Mouse (Mus musculus): ENCODE data around the gene Gm28230. TPM values are rescaled to one million over a fixed set of nuclear protein-coding genes. Genes with fewer than 3 reads are reported as not detected.

Gm28230 gene
- total RNA-seq, 2 experiments from 2014 or later = not detected

DNA sequence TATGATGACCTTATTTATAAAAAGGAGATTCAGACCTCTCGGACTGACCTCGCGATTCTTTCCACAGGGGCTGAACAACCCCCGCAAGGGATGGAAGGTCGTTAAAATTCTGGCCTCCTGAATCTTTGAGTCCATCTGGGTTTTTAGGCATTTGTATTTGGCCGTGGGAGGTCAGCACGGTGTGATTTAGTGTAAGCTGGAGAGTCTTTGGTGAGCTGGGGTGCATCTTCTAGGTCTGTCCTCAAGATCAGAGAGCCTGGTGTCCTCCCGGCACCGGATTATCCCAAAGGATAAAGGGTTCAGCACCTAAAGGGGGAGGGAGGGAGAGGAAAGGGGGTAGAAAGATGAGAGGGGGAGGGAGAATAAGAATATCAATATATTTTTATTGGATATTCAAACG is 23.2 kb upstream of the Gm28230 start:
- no peak for DNase-seq (ENCODE audit: extremely low spot score in 1 of 2, low spot score in 1 of 2)

DNA sequence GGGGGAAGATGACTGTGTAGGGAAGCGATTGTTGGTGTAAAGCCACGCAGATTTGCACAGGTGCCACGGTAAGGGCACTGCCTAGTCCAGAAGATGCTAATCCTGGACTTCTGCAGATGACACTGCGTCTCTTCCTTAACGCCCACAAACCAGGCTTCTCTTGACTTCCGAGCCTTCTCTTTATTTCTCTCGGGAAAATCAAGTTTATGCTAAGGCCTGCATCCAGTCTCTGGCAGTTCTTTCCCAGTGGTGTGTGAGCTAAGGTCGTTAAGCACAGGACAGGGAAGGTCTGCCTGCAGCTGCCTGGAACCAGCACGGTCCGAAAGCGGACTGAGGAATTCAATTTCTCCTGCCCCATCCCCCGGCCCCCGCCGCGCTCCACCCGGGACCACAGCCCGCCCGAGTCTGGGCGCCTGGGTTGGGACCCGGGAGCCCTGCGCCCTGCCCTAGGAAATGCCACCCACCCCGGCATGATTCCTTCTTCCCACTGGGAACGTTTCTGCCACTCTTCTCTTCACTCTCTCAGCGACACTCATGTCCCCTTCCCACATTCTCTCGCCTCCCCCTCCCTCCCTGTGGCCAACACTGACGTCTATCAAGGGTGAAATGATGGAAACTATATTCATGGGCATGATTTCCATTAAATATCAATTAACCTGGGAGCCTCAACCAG is 22.7 kb upstream of the Gm28230 start:
- DNase-seq (ENCODE audit: extremely low spot score in 1 of 2, low spot score in 1 of 2) = no peak

DNA sequence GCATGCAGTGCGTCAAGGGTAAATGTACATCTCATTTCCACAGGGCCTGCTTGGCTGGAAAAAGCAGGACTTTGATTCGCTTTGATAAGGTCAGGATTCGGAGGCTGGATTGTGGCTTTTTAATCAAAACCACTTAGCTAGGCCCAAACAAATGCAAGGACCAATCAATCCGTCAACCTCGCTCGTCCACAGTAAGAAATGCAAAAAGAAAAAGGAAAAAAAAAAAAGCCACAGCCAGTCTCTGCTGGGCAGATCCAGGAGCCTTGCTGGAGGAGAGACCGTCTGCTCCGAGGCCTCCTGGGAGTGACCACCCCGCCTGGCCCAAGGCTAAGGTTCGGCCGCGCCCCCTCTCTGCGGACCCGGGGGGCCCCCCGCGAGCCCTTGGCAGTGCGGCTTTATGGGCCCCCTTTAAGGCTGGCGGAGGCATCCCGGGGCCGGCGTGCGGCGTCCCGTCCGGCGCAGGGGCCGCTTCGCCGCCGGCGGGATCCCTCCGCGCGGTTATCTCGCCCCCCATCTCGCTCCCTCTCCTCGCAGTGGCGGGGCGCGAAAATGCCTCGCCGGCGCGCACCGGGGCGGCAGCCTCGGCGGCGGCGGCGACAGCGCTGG is 22.0 kb upstream of the Gm28230 start, which contains the start of gene Hoxd8:
TSS of gene Hoxd8 (plus strand) at position 223 of the 606 bp plus-strand sequence.
- DNase-seq (ENCODE audit: extremely low spot score in 1 of 2, low spot score in 1 of 2) = no peak

DNA sequence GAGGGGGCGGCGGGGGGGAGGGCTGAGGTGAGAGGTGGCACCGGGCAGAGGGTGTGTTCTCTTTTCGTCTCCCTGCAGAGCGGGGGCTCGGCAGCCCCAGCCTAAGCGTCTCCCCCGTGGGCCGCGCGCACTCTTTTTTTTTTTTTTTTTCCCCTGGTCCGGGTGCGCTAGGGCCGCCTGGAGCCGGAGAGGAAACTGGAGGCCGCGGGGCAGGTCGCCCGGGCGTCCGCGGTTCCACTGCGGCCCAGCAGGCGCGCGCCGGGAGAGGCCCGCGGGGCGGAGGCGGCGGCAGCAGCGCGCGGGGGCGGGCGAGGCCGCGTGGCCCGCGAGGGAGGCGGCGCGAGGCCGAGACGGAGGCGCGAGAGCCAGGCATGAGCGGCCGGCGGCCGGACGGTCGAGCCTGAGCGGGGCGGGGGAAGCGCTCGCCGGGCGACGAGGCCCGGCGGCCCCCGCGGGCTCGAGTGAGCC is 21.5 kb upstream of the Gm28230 start:
- DNase-seq (ENCODE audit: extremely low spot score in 1 of 2, low spot score in 1 of 2) = no peak

GRCm38 (mm10) chr2:74705467-74706089 is 20.9 kb upstream of the Gm28230 start:
- no peak for DNase-seq (ENCODE audit: extremely low spot score in 1 of 2, low spot score in 1 of 2)

GRCm38 (mm10) chr2:74706393-74706960 is 20.1 kb upstream of the Gm28230 start:
- DNase-seq (ENCODE audit: extremely low spot score in 1 of 2, low spot score in 1 of 2) = no peak

DNA sequence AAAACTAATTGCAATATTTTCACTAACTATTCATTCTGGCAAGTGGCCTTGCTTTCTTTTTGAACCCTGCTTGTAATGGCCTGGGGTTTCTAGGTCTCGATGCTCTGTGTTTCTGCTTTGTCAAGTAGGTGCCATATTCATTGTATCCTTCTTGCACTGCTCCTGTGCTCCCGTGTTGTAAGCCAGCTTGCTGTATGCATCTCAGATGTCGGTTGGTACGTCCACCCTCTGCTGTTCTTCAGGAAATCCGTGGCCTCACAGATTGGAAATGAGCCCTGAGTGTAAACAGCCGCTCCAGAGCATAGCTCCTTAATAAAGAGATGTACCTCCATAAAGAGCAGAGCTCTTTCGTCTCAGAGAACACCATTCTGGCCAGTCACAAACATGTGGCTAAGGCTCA is 18.9 kb upstream of the Gm28230 start:
- DNase-seq (ENCODE audit: extremely low spot score in 1 of 2, low spot score in 1 of 2) = no peak

DNA sequence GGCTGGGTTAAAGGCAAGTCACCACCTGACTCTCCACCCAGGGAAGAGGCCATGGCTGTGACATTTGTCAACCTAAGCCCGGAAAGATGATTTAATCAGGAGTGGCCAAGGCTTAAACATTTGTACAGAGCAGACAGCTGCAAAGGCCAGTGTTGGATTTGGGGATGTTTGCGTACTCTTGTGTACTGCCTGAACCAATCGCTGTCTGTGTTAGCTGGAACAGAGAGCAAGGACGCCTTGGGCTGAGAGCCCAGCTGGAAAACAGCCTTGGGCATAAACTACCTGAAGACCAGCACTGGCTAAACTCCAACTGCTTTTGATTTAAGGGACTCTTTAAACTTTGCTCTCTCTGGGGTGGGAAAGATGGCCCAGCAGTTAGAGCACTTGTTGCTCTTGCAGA is 17.9 kb upstream of the Gm28230 start:
- DNase-seq (ENCODE audit: extremely low spot score in 1 of 2, low spot score in 1 of 2) = no peak

DNA sequence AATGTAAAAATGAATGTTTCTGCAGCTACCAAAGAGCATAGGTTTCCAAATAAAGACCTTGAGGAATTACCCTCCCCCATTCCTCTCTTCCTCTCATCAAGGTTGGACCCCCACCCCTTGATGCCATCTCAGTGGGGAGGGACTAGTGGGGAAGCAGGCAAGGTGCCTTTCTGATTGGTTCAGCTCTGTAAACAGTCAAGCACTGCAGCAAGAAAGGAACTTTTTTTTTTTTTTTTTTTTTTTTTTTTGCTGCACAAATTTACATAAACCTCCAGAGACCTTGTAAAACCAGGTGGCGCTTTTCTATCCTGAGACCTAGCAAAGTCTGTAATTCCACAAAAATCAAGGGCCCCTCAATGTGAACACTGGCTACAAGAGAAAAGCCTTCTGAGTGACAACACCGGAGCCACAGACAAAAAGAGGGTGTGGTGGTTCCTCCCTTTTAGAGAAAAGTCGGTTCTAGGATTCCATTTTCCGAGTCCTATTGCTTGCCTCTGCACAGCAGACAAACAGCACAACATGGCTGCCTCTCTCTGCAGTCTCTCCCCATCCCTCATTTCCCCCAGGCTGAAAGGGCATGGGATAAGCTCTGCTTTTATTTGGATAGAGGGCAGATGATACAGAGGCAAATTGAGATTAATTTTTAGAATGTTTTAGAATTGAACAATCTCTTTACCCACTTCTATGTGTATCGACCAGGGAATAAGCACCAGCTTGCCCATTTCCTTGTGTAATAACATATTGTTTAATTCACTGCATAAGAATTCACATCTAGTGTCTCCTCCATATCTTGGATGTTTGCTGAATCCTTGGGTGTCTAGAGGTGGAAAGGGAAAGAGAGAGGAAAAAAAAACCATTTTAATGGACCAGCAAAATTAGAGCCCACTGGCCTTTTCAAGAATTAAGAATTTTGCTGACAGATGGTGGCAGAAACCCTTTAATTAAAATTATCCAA is 16.8 kb upstream of the Gm28230 start:
- no peak for DNase-seq (ENCODE audit: extremely low spot score in 1 of 2, low spot score in 1 of 2)

GRCm38 (mm10) chr2:74710929-74711543 is 15.5 kb upstream of the Gm28230 start:
- no peak for DNase-seq (ENCODE audit: extremely low spot score in 1 of 2, low spot score in 1 of 2)

- DNase-seq (ENCODE audit: extremely low spot score in 1 of 2, low spot score in 1 of 2) = no peak
Observed at GRCm38 (mm10) chr2:74711721-74712621, 14.6 kb upstream of the Gm28230 start, which contains the start of the genes Hoxd3 and Hoxd4. Gene Hoxd3 (plus strand): TSS chr2:74711927. Gene Hoxd4 (plus strand): TSS chr2:74711929.

- DNase-seq (ENCODE audit: extremely low spot score in 1 of 2, low spot score in 1 of 2) = no peak
Observed at GRCm38 (mm10) chr2:74713239-74714150, 13.0 kb upstream of the Gm28230 start.

GRCm38 (mm10) chr2:74714156-74714789 is 12.3 kb upstream of the Gm28230 start:
- no peak for DNase-seq (ENCODE audit: extremely low spot score in 1 of 2, low spot score in 1 of 2)

- no peak for DNase-seq (ENCODE audit: extremely low spot score in 1 of 2, low spot score in 1 of 2)
Observed at GRCm38 (mm10) chr2:74714881-74715280, 11.6 kb upstream of the Gm28230 start.

- DNase-seq (ENCODE audit: extremely low spot score in 1 of 2, low spot score in 1 of 2) = peak; percentile 64 to 90
Observed at GRCm38 (mm10) chr2:74715504-74716241, 10.9 kb upstream of the Gm28230 start.

DNA sequence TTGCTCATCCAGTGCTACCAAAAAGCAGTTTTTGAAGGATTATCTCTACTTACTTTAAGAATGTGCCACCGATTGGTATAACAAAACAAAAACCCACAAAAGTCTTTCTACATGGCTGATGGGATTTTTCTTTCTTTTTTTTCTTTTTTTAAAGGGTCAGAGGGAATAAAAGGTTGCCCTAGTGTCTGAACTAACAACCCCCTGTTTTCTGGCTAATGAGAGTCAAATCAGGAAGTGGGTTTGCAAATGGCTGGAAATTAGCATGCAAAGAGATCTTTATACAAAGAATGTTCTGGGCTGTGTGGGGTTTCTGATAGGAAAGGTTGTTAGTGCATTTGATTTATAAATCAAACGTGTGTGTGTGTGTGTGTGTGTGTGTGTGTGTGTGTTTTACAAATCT is 6.1 kb upstream of the Gm28230 start:
- no peak for DNase-seq (ENCODE audit: extremely low spot score in 1 of 2, low spot score in 1 of 2)

Measured in layer of hippocampus, postnatal 25 days (tissue).